Mouse (Mus musculus) left cerebral cortex, adult 18-20 months (tissue): ENCODE results near the gene Anxa6. TPM values are rescaled to one million over a fixed set of nuclear protein-coding genes. Genes with fewer than 3 reads are reported as not detected.

Source experiments
- DNase-seq, 2 experiments: peaks; one replicate each; pipeline ENCODE4 v3.0.0; 2021 to 2022; ENCODE audit warnings: low spot score in 2 of 2, mixed read lengths in 1 of 2
- total RNA-seq, 2 experiments: library from RNA; stranded (reverse); gene quantifications; 2 replicates each; pipeline ENCODE4 v1.2.3; 2021

Gene Anxa6
- total RNA-seq, 2 experiments from 2014 or later: 86.6 to 97.2 TPM

DNA sequence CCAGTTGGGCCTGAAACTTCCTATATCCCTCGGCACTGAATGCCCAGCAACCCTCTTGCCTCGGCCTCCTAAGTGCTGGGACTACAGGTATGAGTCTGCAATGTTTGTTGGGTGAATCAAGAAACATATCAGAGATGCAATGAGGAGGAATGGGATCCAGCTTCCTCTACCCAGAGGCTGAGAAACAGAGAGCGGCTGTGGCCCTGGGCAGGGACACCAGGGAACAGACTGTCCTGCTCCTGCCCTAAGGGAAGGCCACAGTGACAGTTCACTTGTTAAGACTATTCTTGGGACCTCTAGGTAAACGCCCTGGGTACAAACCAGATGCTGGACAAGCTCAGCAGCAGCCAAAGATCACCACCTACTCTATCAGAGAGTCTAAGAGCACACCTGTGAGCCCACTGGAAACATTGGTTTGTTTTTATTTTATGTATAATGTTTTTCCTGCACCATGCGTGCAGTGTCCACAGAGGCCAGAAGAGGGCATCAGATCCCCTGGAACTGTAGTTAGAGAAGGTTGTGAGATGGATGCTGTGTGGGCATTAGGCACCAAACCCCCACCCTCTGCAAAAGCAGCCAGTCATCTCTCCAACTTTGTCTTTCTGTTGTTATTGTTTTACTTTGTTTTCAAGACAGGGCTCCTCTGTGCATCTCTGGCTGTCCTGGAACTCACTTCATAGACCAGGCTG is 101.7 kb downstream of the Anxa6 start:
- DNase-seq: peak; percentile 38 to 56

DNA sequence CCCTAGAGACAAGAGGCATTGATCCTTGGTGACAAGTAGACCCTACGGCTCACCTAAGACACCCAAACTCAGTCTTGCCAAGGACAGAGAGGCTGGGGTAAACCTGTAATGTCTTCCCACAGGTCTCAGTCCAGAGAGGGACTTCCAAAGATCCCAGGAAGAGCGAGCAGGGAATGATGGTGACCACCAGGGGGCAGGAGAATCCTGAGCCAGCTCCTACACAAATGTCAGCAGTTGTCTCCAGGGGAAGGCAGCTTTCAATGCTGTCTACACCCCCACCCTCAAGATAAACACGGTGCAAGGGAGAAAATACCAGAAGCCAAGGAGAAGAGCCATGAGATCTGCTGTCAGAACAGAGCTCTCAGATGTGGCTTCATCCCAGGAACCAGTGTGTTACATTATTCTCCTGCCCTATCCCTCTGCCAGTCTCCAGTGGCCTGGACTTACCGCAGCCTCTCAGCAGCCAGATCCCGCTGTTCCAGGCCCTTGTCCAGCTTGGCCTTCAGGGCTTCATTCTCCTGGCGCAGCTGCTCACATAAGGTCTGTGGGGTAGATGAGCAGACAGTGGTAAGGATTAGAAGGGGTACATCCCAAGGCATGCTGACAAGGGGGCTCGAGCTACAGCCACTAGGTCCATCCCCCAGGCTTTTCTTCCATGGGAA is 102.8 kb downstream of the Anxa6 start:
- peak; percentile 44 to 69 for DNase-seq

DNA sequence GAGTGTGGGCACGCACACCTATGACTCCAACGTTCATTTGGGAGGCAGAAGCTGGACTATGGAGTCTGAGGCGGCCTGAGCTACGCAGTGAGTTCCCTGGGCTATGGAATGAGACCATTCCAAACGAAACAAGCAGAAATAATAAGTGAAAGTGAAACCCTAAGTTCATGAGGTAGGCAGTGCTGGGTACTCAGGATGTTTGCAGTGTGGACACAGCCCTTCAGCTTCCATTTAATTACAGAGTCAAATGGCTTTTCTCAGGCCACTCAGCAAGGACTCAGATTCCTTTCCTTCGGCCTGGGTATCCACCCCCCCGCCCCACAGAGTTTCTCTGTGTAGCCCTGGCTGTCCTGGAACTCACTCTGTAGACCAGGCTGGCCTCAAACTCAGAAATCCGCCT is 103.5 kb downstream of the Anxa6 start:
- no peak for DNase-seq

DNA sequence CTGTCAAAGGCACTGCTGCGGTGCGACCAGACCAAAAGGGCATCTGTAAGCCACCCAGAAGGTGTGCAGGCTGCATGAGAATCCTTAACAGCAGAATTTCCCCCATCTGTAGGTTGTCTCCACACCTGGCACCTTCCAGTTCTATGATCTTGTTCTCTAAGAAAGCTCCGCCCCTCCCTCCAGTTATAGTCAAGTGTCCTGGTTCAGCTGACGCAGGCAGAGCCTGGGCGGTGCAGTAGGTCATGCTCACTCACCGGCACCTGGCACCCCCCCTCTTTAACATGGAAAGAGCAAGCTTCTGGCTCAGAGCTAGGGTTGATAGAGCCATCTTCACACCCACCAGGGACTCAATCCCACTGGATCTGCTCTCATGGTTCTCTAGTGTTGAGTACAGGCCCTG is 104.0 kb downstream of the Anxa6 start:
- DNase-seq: no peak

Other genes with a start within 250 kb of the Anxa6 start
- gene Cdc42se2, start 245.8 kb downstream of the Anxa6 start, total RNA-seq: 100 to 1,000 TPM; 117 to 125 TPM
- 10 to 100 TPM; 30.1 to 31.1 TPM for gene Lyrm7, start 172.5 kb downstream of the Anxa6 start, total RNA-seq
- 100 to 1,000 TPM; 262 to 270 TPM for gene Hint1, start 167.1 kb downstream of the Anxa6 start, total RNA-seq
- gene Gpx3, start 131.0 kb downstream of the Anxa6 start, total RNA-seq: 10 to 100 TPM in 1 of 2 experiments, 1 to 10 TPM in 1; 8.6 to 10.3 TPM
- 10 to 100 TPM; 34.7 to 35.6 TPM for gene Tnip1, start 70.5 kb downstream of the Anxa6 start, total RNA-seq
- under 1 TPM; 0.47 to 0.77 TPM for gene Ccdc69, start 44.7 kb upstream of the Anxa6 start, total RNA-seq
- 10 to 100 TPM; 29.1 to 30.7 TPM for gene Gm2a, start 64.7 kb upstream of the Anxa6 start, total RNA-seq
- gene Slc36a3, start 118.3 kb upstream of the Anxa6 start, total RNA-seq: not detected
- gene Slc36a2, start 151.6 kb upstream of the Anxa6 start, total RNA-seq: under 1 TPM in 1 of 2 experiments, not detected in 1; 0.35 TPM
- gene Slc36a1, start 170.9 kb upstream of the Anxa6 start, total RNA-seq: 10 to 100 TPM; 75.5 to 82.1 TPM